Mouse (Mus musculus) embryonic stem cell, embryonic (primary cell): ENCODE measurements around the gene Gas2l2.

Experiments used
- CTCF ChIA-PET, 4 experiments: fragments of 300-600 bp in 2 of 4; fragments of 350-600 bp in 2 of 4; sonication (Branson Sonifier 250); formaldehyde crosslinking; loops; one replicate each; lab custom pipeline; 2022; ENCODE audit warnings: inconsistent platforms in 2 of 4; lab: Charles Lee
- POLR2A ChIA-PET, 4 experiments: fragments of 300-600 bp in 2 of 4; fragments of 350-600 bp in 2 of 4; sonication (Branson Sonifier 250); formaldehyde crosslinking; loops; one replicate each; lab custom pipeline; 2022; ENCODE audit warnings: antibody characterized with exemption in 4 of 4, inconsistent platforms in 1 of 4; lab: Charles Lee

The Gas2l2 gene

GRCm38 (mm10) chr11:83424681-83425080, 4.6 kb downstream of the Gas2l2 start:
- ChIA-PET POLR2A (interaction anchor here in 3 of 4 experiments (0.8 to 2.0 kb wide), 8 partner anchors 8 to 154 kb away, joined by 3 to 7 read pairs (median 3); partner anchors contain the start of genes Ap2b1 (in 1 of the 3) and Taf15 (in 1 of the 3)), CTCF (interaction anchor here (0.6 to 1.6 kb wide), 33 partner anchors 9 to 586 kb away, joined by 3 to 9 read pairs (median 4); partner anchors contain the start of genes Rasl10b (in 2 of the 4), Ap2b1 (in 1 of the 4) and Taf15 (in 1 of the 4))

DNA sequence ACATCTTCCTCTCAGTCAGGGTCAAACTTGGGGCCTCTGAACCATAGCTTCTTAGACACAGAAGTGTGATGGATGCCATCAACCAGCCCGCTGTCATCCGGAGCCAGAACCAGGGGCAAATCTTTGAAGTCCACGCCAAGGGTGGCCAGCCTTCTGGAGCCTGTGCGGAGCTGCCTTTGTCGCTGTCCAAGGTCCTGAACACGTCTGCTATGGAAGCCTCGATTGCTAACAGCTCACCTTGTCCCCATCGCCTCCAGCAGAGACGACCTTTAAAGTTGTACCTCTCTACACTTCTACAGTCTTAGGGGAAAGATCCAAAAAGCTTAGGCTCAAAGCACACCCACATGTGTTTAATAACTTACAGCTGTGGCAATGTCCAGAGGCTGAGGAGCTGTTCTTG, 8.0 kb downstream of the Gas2l2 start:
- POLR2A ChIA-PET: interaction anchor here in 3 of 4 experiments (0.6 to 4.0 kb wide), 19 partner anchors 8 to 333 kb away, joined by 3 to 18 read pairs (median 4); partner anchors contain the start of genes Rasl10b (in 2 of the 3), Taf15 (in 2 of the 3), 1700020L24Rik (in 1 of the 3) and Gas2l2 (in 1 of the 3)
- CTCF ChIA-PET: interaction anchor here (0.6 to 1.9 kb wide), 13 partner anchors 12 to 692 kb away, joined by 3 to 11 read pairs (median 4); partner anchors contain the start of genes Rasl10b (in 2 of the 4) and Ap2b1 (in 1 of the 4)

- ChIA-PET CTCF (interaction anchor here in 3 of 4 experiments (0.6 to 1.9 kb wide), 4 partner anchors 20 to 121 kb away, joined by 3 to 11 read pairs (median 4); partner anchors contain the start of gene Ap2b1 (in 1 of the 3)), POLR2A (interaction anchor here in 3 of 4 experiments (1.2 to 4.0 kb wide), 6 partner anchors 9 to 149 kb away, joined by 3 to 18 read pairs (median 5); partner anchors contain the start of genes Rasl10b (in 2 of the 3), 1700020L24Rik (in 1 of the 3) and Gas2l2 (in 1 of the 3))
These were observed 8.9 kb downstream of the Gas2l2 start for GRCm38 (mm10) chr11:83420338-83420737.

GRCm38 (mm10) chr11:83418566-83418965, 10.7 kb downstream of the Gas2l2 start:
- ChIA-PET POLR2A (interaction anchor here in 1 of 4 experiments (4.0 kb wide), 1 partner anchor 9 kb away, joined by 18 read pairs; the partner anchor contains the start of gene Rasl10b), CTCF (no interaction called here)

DNA sequence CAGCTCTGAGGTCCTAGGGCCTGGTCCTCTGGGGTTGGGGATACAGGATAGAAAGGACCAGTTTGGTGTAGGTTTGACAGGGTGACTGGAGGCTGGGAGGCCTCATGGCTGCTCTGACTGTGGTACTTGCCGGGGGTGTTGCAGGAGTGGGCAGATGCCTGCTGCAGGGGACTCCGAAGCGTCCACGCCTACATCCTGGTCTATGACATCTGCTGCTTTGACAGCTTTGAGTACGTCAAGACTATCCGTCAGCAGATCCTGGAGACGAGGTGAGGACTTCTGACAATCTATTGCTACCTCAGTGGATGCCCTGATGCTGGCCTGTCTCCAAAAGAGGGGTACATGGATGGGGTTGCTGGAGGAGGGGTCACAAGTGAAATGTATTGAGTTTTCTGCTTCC, 11.5 kb downstream of the Gas2l2 start:
- ChIA-PET CTCF (interaction anchor here in 2 of 4 experiments (0.6 to 1.7 kb wide), 6 partner anchors 9 to 542 kb away, joined by 3 to 8 read pairs (median 4); partner anchors contain the start of gene Rasl10b (in 1 of the 2)), POLR2A (interaction anchor here in 3 of 4 experiments (0.6 to 1.7 kb wide), 17 partner anchors 9 to 524 kb away, joined by 3 to 7 read pairs (median 4); partner anchors contain the start of genes Rasl10b (in 2 of the 3), Ap2b1 (in 1 of the 3), Ddx52 (in 1 of the 3) and Heatr6 (in 1 of the 3))

GRCm38 (mm10) chr11:83417080-83417479, 12.2 kb downstream of the Gas2l2 start:
- ChIA-PET CTCF (interaction anchor here in 2 of 4 experiments (0.6 to 1.7 kb wide), 6 partner anchors 8 to 542 kb away, joined by 3 to 8 read pairs (median 4); partner anchors contain the start of gene Rasl10b (in 1 of the 2)), POLR2A (interaction anchor here (0.5 to 1.7 kb wide), 21 partner anchors 8 to 534 kb away, joined by 3 to 8 read pairs (median 4); partner anchors contain the start of genes Rasl10b (in 2 of the 4), Ap2b1 (in 1 of the 4), Ddx52 (in 1 of the 4) and Heatr6 (in 1 of the 4))

- CTCF ChIA-PET: interaction anchor here in 1 of 4 experiments (1.8 kb wide), 1 partner anchor 14 kb away, joined by 9 read pairs; no protein-coding TSS in a partner anchor
- POLR2A ChIA-PET: interaction anchor here in 2 of 4 experiments (1.1 to 2.7 kb wide), 13 partner anchors 9 to 520 kb away, joined by 3 to 18 read pairs (median 4); partner anchors contain the start of genes Ap2b1 (in 2 of the 2), Taf15 (in 2 of the 2) and Rad51d (in 1 of the 2)
These were observed 18.7 kb downstream of the Gas2l2 start for GRCm38 (mm10) chr11:83410510-83410909.

DNA sequence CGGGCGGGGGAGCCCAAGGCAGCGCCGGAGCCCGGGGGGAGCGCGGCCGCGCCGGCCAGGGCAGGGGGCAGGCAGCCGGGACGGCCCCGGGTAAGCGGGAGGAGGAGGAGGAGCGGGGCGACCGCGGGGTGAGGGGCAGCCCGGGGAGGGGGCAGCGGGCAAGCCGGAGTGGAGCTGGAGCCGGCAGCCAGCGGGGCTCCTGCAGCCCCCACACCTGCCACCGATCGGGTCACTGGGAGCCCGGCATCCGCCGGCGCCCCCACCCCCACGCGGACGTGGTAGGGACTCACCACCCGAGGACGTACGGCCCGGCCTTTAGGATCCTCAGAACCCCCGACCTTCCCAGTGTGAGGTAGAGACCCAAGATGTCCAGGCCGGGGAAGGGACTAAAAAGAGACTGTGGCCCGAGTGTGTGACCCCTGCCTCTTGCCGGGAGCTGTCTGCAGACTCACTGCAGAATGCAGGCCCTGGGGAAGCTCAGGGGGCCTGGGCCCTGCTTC, 19.4 kb downstream of the Gas2l2 start:
- CTCF ChIA-PET: interaction anchor here in 2 of 4 experiments (0.8 to 1.8 kb wide), 3 partner anchors 11 to 30 kb away, joined by 3 to 9 read pairs (median 4); no protein-coding TSS in a partner anchor
- POLR2A ChIA-PET: interaction anchor here in 3 of 4 experiments (0.8 to 2.7 kb wide), 14 partner anchors 9 to 520 kb away, joined by 3 to 18 read pairs (median 4); partner anchors contain the start of genes Ap2b1 (in 2 of the 3), Taf15 (in 2 of the 3) and Rad51d (in 1 of the 3)

DNA sequence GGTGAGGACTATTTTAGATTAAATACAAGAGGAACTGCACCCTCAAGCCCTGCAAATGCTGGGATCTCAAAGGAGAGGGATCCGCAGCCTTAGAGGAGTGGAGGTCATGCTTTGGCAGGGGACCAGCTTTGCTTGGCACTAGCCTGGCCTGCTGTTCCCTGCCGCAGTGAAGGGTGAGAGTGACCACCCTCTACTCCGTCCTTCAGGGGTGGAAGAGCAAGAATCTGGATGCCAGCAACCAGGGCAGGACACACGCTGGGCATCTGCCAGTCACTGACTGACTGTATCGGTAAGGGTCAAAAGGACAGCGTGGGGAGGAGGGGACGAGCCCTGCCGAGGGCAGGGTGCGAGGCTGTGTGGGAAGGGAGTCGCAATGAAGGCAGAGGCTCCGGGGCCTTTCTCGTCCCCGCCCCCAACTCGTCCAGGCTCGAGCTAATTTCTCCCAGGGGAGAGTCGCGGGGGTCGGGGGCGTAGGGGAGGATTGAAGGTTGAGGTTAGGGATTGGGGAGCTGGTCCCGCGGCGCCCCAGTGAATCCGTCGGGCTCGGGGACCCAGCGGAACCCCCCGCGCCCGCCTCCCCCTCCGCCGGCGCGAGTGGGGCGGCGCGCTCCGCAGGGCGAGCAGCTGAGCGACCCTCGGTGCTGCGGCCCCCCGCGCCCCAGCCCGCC, 20.0 kb downstream of the Gas2l2 start, which contains the start of gene Rasl10b:
Gene Rasl10b (plus strand): TSS at position 51 of the 668 bp plus-strand sequence.
- ChIA-PET POLR2A (interaction anchor here in 3 of 4 experiments (0.7 to 2.7 kb wide), 18 partner anchors 8 to 519 kb away, joined by 3 to 18 read pairs (median 4); partner anchors contain the start of genes Ap2b1 (in 2 of the 3), Taf15 (in 2 of the 3) and Rad51d (in 1 of the 3)), CTCF (interaction anchor here in 2 of 4 experiments (0.8 to 1.8 kb wide), 8 partner anchors 8 to 31 kb away, joined by 3 to 9 read pairs (median 4); no protein-coding TSS in a partner anchor)

DNA sequence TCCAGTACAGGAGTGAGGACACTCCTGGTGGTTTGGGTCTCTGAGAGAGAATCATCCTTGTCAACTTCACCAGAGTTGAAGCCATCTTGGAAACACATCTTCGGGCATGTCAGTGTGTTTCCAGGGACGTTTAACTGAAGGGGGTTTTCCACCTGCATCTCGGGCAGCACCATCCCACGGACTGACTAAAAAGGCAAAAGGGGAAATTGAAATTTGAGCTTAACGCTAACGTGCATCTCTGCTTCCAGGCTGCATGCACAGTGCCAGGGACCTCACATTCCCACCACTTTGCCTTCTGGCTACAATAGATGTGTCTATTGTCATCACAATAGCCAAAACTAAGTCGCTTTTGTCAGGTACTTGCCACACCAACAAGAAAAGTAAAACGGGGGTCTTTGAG, 21.0 kb downstream of the Gas2l2 start:
- ChIA-PET POLR2A (interaction anchor here in 2 of 4 experiments (1.0 to 2.7 kb wide), 7 partner anchors 9 to 138 kb away, joined by 3 to 18 read pairs (median 5); partner anchors contain the start of gene Ap2b1 (in 1 of the 2)), CTCF (interaction anchor here in 2 of 4 experiments (0.9 to 1.5 kb wide), 5 partner anchors 9 to 32 kb away, joined by 3 to 5 read pairs (median 4); no protein-coding TSS in a partner anchor)

GRCm38 (mm10) chr11:83406391-83406790, 22.9 kb downstream of the Gas2l2 start:
- POLR2A ChIA-PET: interaction anchor here in 1 of 4 experiments (0.6 to 2.2 kb wide), 3 partner anchors 13 to 35 kb away, joined by 3 to 4 read pairs (median 4); no protein-coding TSS in a partner anchor
- CTCF ChIA-PET: no interaction called here

GRCm38 (mm10) chr11:83403787-83404186, 25.5 kb downstream of the Gas2l2 start:
- POLR2A ChIA-PET: interaction anchor here in 3 of 4 experiments (0.6 to 1.7 kb wide), 5 partner anchors 10 to 105 kb away, joined by 3 to 5 read pairs (median 3); partner anchors contain the start of gene Ap2b1 (in 1 of the 3)

GRCm38 (mm10) chr11:83398724-83399123, 30.5 kb downstream of the Gas2l2 start:
- CTCF ChIA-PET: no interaction called here
- POLR2A ChIA-PET: interaction anchor here in 1 of 4 experiments (0.9 to 1.2 kb wide), 2 partner anchors 73 to 1763 kb away, joined by 3 to 4 read pairs; no protein-coding TSS in a partner anchor

More at GRCm38 (mm10) chr11:83403787-83404186, 25.5 kb downstream of the Gas2l2 start:
- CTCF ChIA-PET: interaction anchor here in 1 of 4 experiments (1.5 kb wide), 1 partner anchor 37 kb away, joined by 3 read pairs; no protein-coding TSS in a partner anchor

GRCm38 (mm10) chr11:83397626-83398025, 31.6 kb downstream of the Gas2l2 start:
- ChIA-PET CTCF (interaction anchor here in 1 of 4 experiments (1.0 kb wide), 1 partner anchor 10 kb away, joined by 3 read pairs; no protein-coding TSS in a partner anchor), POLR2A (interaction anchor here in 1 of 4 experiments (0.8 to 1.2 kb wide), 2 partner anchors 12 to 74 kb away, joined by 3 to 4 read pairs; no protein-coding TSS in a partner anchor)

- POLR2A ChIA-PET: interaction anchor here in 2 of 4 experiments (0.9 to 1.1 kb wide), 3 partner anchors 14 to 33 kb away, joined by 3 to 4 read pairs (median 3); partner anchors contain the start of gene Rasl10b (in 1 of the 2)
- CTCF ChIA-PET: no interaction called here
These were observed 34.3 kb downstream of the Gas2l2 start for GRCm38 (mm10) chr11:83394802-83395439.

DNA sequence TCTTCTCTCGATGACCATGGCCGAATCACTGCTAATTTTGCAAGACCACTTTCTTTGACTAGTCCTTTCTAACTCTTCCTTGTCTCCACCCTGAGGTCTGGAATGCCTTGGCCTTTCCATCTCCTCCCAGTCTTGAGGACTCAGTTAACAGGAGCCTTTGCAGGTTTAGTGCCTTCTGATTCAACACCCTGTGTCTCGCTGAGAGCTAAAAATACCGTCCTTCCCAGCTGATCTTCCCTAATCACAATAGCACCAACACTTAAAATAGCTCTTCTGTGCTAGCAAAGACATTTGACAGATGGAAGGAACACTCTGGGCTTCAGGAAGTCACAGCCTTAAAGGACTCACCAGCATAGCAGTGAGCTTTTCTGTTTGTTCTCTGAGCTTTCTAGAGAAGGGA, 36.2 kb downstream of the Gas2l2 start:
- CTCF ChIA-PET: no interaction called here
- POLR2A ChIA-PET: interaction anchor here in 2 of 4 experiments (1.1 to 2.0 kb wide), 5 partner anchors 10 to 28 kb away, joined by 3 to 5 read pairs (median 4); no protein-coding TSS in a partner anchor
